Mouse (Mus musculus): ENCODE data around the gene Gm5624. TPM values are rescaled to one million over a fixed set of nuclear protein-coding genes. Genes with fewer than 3 reads are reported as not detected.
"Not testable (repeated sequence)": the region's sequence is repeated elsewhere in the genome, so short reads cannot be mapped to it uniquely, and the experiment has no call there.

The Gm5624 gene
- polyA plus RNA-seq (2014; fragmentation: Nextera tagmentation; extraction: Ambion mirVana) = not detected in 2 replicates

- H3K4me3 ChIP-seq (replicated peaks; ENCODE audit: low read length); H3K27ac ChIP-seq; H3K27me3 ChIP-seq (ENCODE audit: control insufficient read depth, insufficient read depth, low read length); H3K4me1 ChIP-seq (replicated peaks; ENCODE audit: control insufficient read depth, insufficient read depth, low read length); ATAC-seq (ENCODE audit: low FRiP score); DNase-seq (ENCODE audit: low spot score); H3K9me3 ChIP-seq (ENCODE audit: control insufficient read depth, low read length); H3K4me2 ChIP-seq (replicated peaks); H3K9ac ChIP-seq; H3K36me3 ChIP-seq (replicated peaks; ENCODE audit: control insufficient read depth, insufficient read depth): not testable (repeated sequence)
- 84% methylated on average over 4 of the region's 4 CpGs for WGBS
These were observed at the start of gene Gm5624 for GRCm38 (mm10) chr14:44627737-44628136. Gene Gm5624, minus strand, starts transcription at chr14:44627938.

GRCm38 (mm10) chr14:44591765-44592164, 36.0 kb downstream of the Gm5624 start:
- H3K36me3 ChIP-seq (replicated peaks; ENCODE audit: control insufficient read depth, insufficient read depth); ATAC-seq (ENCODE audit: low FRiP score): not testable (repeated sequence)
- WGBS = 80% methylated on average over 2 of the region's 2 CpGs

GRCm38 (mm10) chr14:44582853-44583252, 44.9 kb downstream of the Gm5624 start, which contains the start of gene Gm8247:
Gene Gm8247, plus strand, starts transcription at chr14:44583153.
- H3K9me3 ChIP-seq (ENCODE audit: control insufficient read depth, low read length); H3K9ac ChIP-seq; H3K4me2 ChIP-seq (replicated peaks); H3K27me3 ChIP-seq (ENCODE audit: control insufficient read depth, insufficient read depth, low read length); DNase-seq (ENCODE audit: low spot score); H3K4me1 ChIP-seq (replicated peaks; ENCODE audit: control insufficient read depth, insufficient read depth, low read length); H3K27ac ChIP-seq; H3K4me3 ChIP-seq (replicated peaks; ENCODE audit: low read length); ATAC-seq (ENCODE audit: low FRiP score); H3K36me3 ChIP-seq (replicated peaks; ENCODE audit: control insufficient read depth, insufficient read depth): not testable (repeated sequence)
- 93% methylated on average over 4 of the region's 4 CpGs for whole genome bisulfite sequencing

More at GRCm38 (mm10) chr14:44591765-44592164, 36.0 kb downstream of the Gm5624 start:
- not testable (repeated sequence) for H3K4me2 ChIP-seq (replicated peaks); H3K4me3 ChIP-seq (replicated peaks; ENCODE audit: low read length); DNase-seq (ENCODE audit: low spot score); H3K9ac ChIP-seq; H3K27me3 ChIP-seq (ENCODE audit: control insufficient read depth, insufficient read depth, low read length); H3K9me3 ChIP-seq (ENCODE audit: control insufficient read depth, low read length); H3K27ac ChIP-seq; H3K4me1 ChIP-seq (replicated peaks; ENCODE audit: control insufficient read depth, insufficient read depth, low read length)

GRCm38 (mm10) chr14:44547961-44548360, 79.8 kb downstream of the Gm5624 start:
- H3K4me3 ChIP-seq (replicated peaks; ENCODE audit: low read length); H3K9me3 ChIP-seq (ENCODE audit: control insufficient read depth, low read length); H3K36me3 ChIP-seq (replicated peaks; ENCODE audit: control insufficient read depth, insufficient read depth); ATAC-seq (ENCODE audit: low FRiP score); H3K27me3 ChIP-seq (ENCODE audit: control insufficient read depth, insufficient read depth, low read length); H3K4me1 ChIP-seq (replicated peaks; ENCODE audit: control insufficient read depth, insufficient read depth, low read length); H3K27ac ChIP-seq; DNase-seq (ENCODE audit: low spot score); H3K9ac ChIP-seq; H3K4me2 ChIP-seq (replicated peaks): not testable (repeated sequence)
- 89% methylated on average over 3 of the region's 5 CpGs for WGBS

GRCm38 (mm10) chr14:44517976-44518375, 109.8 kb downstream of the Gm5624 start, which contains the start of gene Gm17093:
Gene Gm17093, plus strand, starts transcription at chr14:44518276.
- H3K36me3 ChIP-seq (replicated peaks; ENCODE audit: control insufficient read depth, insufficient read depth); H3K4me2 ChIP-seq (replicated peaks); H3K9ac ChIP-seq; ATAC-seq (ENCODE audit: low FRiP score); H3K9me3 ChIP-seq (ENCODE audit: control insufficient read depth, low read length); H3K27ac ChIP-seq; H3K4me1 ChIP-seq (replicated peaks; ENCODE audit: control insufficient read depth, insufficient read depth, low read length); DNase-seq (ENCODE audit: low spot score); H3K27me3 ChIP-seq (ENCODE audit: control insufficient read depth, insufficient read depth, low read length); H3K4me3 ChIP-seq (replicated peaks; ENCODE audit: low read length): not testable (repeated sequence)
- WGBS = 92% methylated on average over 5 of the region's 5 CpGs

Other genes with a start within 250 kb of the Gm5624 start
- gene Gm3371, start 217.2 kb downstream of the Gm5624 start, polyA plus RNA-seq (2014; fragmentation: Nextera tagmentation; extraction: Ambion mirVana) = not detected in 2 replicates
- gene Gm8232, start 194.3 kb downstream of the Gm5624 start, polyA plus RNA-seq (2014; fragmentation: Nextera tagmentation; extraction: Ambion mirVana) = not detected in 2 replicates
- 0.39 and 0.92 TPM in 2 replicates for gene BC061237, start 135.5 kb downstream of the Gm5624 start, polyA plus RNA-seq (2014; fragmentation: Nextera tagmentation; extraction: Ambion mirVana)
- not detected in 2 replicates for gene Gm17093, start 109.7 kb downstream of the Gm5624 start, polyA plus RNA-seq (2014; fragmentation: Nextera tagmentation; extraction: Ambion mirVana)
- 0.42 and 0.67 TPM in 2 replicates for gene Gm8247, start 44.8 kb downstream of the Gm5624 start, polyA plus RNA-seq (2014; fragmentation: Nextera tagmentation; extraction: Ambion mirVana)
- not detected in 2 replicates for gene Gm8257, start 78.5 kb upstream of the Gm5624 start, polyA plus RNA-seq (2014; fragmentation: Nextera tagmentation; extraction: Ambion mirVana)
- gene Gm8267, start 122.4 kb upstream of the Gm5624 start, polyA plus RNA-seq (2014; fragmentation: Nextera tagmentation; extraction: Ambion mirVana) = not detected in 2 replicates
- gene Ptgdr, start 231.4 kb upstream of the Gm5624 start, polyA plus RNA-seq (2014; fragmentation: Nextera tagmentation; extraction: Ambion mirVana) = 0.27 and 0.54 TPM in 2 replicates